Mouse (Mus musculus) MEL (cell line): Measurements from ENCODE around the gene Zfp593.

Experiments
- CTCF ChIP-seq, 3 experiments: IDR thresholded peaks in 2 of 3; conservative IDR thresholded peaks in 1 of 3; 2 replicates each; pipeline ENCODE4 v1.5.1; 2011 to 2012; ENCODE audit warnings: low read length in 3 of 3, low read depth in 2 of 3, mild to moderate bottlenecking in 2 of 3, improper control_type of control experiment in 1 of 3, inconsistent platforms in 1 of 3, mixed read lengths in 1 of 3, moderate library complexity in 1 of 3; ENCODE audit not compliant: control insufficient read depth in 1 of 3, insufficient read depth in 1 of 3, poor library complexity in 1 of 3, severe bottlenecking in 1 of 3
- EP300 ChIP-seq, 2 experiments: IDR thresholded peaks; 2 replicates each; pipeline ENCODE4 v1.6.1; 2011; ENCODE audit warnings: improper control_type of control experiment in 2 of 2, low read length in 2 of 2, low read depth in 1 of 2, mild to moderate bottlenecking in 1 of 2
- GATA1 ChIP-seq: IDR thresholded peaks from 2 replicates; pipeline ENCODE4 v1.6.1; 2011; ENCODE audit warnings: low read depth, low read length, improper control_type of control experiment
- HCFC1 ChIP-seq: IDR thresholded peaks from 2 replicates; pipeline ENCODE4 v1.6.1; 2012; ENCODE audit warnings: low read depth, mild to moderate bottlenecking, inconsistent platforms, low read length, improper control_type of control experiment, moderate library complexity
- KAT2A ChIP-seq: conservative IDR thresholded peaks from 2 replicates; pipeline ENCODE4 v1.6.1; 2012; ENCODE audit warnings: low read depth, low read length, improper control_type of control experiment, inconsistent platforms
- MAX ChIP-seq: IDR thresholded peaks from 2 replicates; pipeline ENCODE4 v1.6.1; 2011; ENCODE audit warnings: low read length, improper control_type of control experiment
- MAZ ChIP-seq: IDR thresholded peaks from 2 replicates; pipeline ENCODE4 v1.6.1; 2012; ENCODE audit warnings: low read depth, mild to moderate bottlenecking, inconsistent platforms, low read length, improper control_type of control experiment
- POLR2A ChIP-seq, 2 experiments: IDR thresholded peaks; 2 replicates each; pipeline ENCODE4 v1.6.1; 2011 to 2012; ENCODE audit warnings: low read length in 2 of 2, mild to moderate bottlenecking in 2 of 2, control low read depth in 1 of 2, improper control_type of control experiment in 1 of 2, low read depth in 1 of 2, moderate library complexity in 1 of 2; ENCODE audit not compliant: control insufficient read depth in 1 of 2, insufficient read depth in 1 of 2, poor library complexity in 1 of 2
- RAD21 ChIP-seq: IDR thresholded peaks from 2 replicates; pipeline ENCODE4 v1.6.1; 2011; ENCODE audit warnings: mild to moderate bottlenecking, low read depth, low read length, improper control_type of control experiment
- TAL1 ChIP-seq: IDR thresholded peaks from 2 replicates; pipeline ENCODE4 v1.6.1; 2012; ENCODE audit warnings: mild to moderate bottlenecking, inconsistent platforms, low read length, moderate library complexity, mixed read lengths
- TCF12 ChIP-seq: IDR thresholded peaks from 2 replicates; pipeline ENCODE4 v1.6.1; 2014; ENCODE audit warnings: low read depth, mild to moderate bottlenecking, inconsistent platforms, low read length, improper control_type of control experiment, moderate library complexity
- USF1 ChIP-seq: IDR thresholded peaks from 2 replicates; pipeline ENCODE4 v1.6.1; 2014; ENCODE audit warnings: low read depth, mild to moderate bottlenecking, inconsistent platforms, low read length, improper control_type of control experiment, moderate library complexity

DNA sequence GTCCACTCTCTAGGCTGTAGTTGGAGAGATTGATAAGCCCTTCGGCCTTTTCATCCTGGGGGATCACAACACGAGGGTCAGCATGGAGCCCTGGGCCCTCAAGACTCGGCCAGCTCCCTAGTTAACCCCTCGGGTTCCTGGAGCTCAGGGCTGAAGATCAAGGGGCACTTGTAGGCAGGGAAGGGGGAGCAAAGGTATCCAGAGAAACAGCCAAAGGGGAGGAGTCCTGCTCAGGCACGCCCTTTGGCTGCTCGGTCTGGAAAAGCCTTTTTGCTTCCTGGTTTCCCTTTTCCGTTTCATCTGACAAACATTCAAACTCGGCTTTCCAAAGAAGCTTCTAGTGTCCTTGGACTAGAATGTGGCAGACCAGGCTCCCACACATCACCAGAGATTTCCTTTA, 15.0 kb downstream of the Zfp593 start:
- TF ChIP-seq USF1: no peak
- TF ChIP-seq MAX: no peak
- no peak for TF ChIP-seq GATA1
- TF ChIP-seq CTCF (IDR thresholded peaks at IDR 0.05 in 2 of 3, conservative IDR thresholded peaks at IDR 0.05 in 1 of 3; ENCODE audit: control insufficient read depth in 1 of 3, insufficient read depth in 1 of 3, low read depth in 2 of 3, low read length in 3 of 3, poor library complexity in 1 of 3, severe bottlenecking in 1 of 3): no peak
- no peak for TF ChIP-seq HCFC1
- no peak for TF ChIP-seq TCF12
- no peak for TF ChIP-seq TAL1
- no peak for TF ChIP-seq POLR2A (IDR thresholded peaks at IDR 0.05; ENCODE audit: control insufficient read depth in 1 of 2, insufficient read depth in 1 of 2, low read depth in 1 of 2, low read length in 2 of 2, poor library complexity in 1 of 2)
- no peak for TF ChIP-seq RAD21
- TF ChIP-seq EP300 (IDR thresholded peaks at IDR 0.05; ENCODE audit: low read depth in 1 of 2, low read length in 2 of 2): no peak
- TF ChIP-seq KAT2A: no peak
- TF ChIP-seq MAZ: no peak
